Mouse (Mus musculus): ENCODE measurements around the gene Cnn3. TPM values are rescaled to one million over a fixed set of nuclear protein-coding genes. Genes with fewer than 3 reads are reported as not detected.

Gene Cnn3
- polyA plus RNA-seq, 1 experiment from 2014 or later, result 109 TPM

DNA sequence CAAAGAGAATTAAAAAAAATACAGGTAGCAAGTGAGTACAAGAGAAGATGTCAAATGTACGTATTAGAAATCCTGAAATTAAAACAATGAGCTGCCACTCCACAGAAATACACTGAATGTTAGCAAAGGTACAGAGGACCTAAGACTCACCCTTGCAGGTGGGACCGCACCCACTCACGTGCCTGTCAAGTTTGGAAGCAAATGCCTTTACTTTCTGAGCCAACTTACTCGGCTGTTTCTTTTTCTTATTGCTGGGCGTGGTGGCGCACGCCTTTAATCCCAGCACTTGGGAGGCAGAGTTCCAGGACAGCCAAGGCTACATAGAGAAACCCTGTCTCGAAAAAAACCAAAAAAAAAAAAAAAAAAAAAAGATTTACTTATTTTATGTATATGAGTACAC is 3.9 kb upstream of the Cnn3 start:
- H3K4me2 ChIP-seq, result no peak overlapping the region
- H3K4me1 ChIP-seq (replicated peaks), result peaks cover 22% of the 10 kb centered on the region
- no peaks in the 10 kb centered on the region for H3K9me3 ChIP-seq (replicated peaks)
- DNase-seq (no peak), ATAC-seq (ENCODE audit: low read depth) (no peak)
- WGBS (ENCODE audit: insufficient replicate concordance), result 74% methylated on average over 8 of the region's 8 CpGs
- H3K36me3 ChIP-seq, result no peaks in the 10 kb centered on the region
- H3K9ac ChIP-seq, result no peak overlapping the region
- H3K27me3 ChIP-seq, result peaks cover 15% of the 10 kb centered on the region
- H3K27ac ChIP-seq, result no peak overlapping the region
- no peak overlapping the region for H3K4me3 ChIP-seq (replicated peaks)

DNA sequence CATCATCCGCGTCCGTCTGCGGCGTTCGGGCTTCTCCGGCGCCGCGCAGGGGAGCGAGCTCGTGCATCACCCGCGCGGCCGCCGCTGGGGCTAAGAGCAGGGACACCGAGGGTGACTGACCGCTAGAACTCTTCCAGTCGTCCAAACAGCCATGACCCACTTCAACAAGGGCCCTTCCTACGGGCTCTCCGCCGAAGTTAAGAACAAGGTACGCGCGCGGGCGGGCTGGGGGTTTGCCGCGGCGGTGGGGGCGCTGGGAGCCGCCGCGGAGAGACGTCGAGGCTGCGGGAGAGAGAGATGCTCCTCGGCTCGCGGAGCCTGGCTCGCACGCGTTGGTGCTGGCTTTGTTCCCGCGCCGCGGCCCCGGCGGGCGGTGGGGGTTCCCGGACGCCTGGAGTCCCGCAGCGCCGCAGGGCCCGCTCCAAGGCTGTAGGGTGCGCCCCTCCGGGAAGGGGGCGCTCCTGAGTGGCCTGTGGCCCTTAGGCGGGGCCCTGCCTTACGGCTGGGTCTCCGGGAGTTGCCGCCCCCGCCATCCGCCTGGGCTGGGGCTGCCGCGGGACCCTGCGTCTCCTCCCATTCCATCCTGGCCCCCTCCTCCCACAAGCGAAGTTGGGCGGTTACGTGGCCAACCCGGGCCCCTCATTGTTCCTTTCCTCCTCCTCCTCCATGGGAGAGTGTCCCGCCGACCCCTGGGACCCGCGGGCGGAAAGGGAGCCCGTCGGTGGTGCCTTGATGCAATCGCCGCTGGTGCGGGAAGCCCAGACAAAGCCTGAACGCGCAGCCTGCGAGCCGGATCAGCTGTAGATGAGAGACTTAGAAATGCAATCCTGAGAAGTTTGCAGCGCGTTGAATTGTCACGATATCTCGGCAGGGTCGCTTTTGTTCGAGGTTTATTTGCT is 573 bp downstream of the Cnn3 start:
- H3K27ac ChIP-seq, result peak overlapping the region; percentile 82
- peak overlapping the region; percentile 83 for H3K9ac ChIP-seq
- peaks cover 59% of the 10 kb centered on the region for H3K4me1 ChIP-seq (replicated peaks)
- ATAC-seq (ENCODE audit: low read depth) (peak; percentile 70), DNase-seq (peak; percentile 55)
- peak overlapping the region; percentile 93 for H3K4me2 ChIP-seq
- peaks cover 23% of the 10 kb centered on the region for H3K27me3 ChIP-seq
- no peaks in the 10 kb centered on the region for H3K9me3 ChIP-seq (replicated peaks)
- no peaks in the 10 kb centered on the region for H3K36me3 ChIP-seq
- H3K4me3 ChIP-seq (replicated peaks), result peak overlapping the region; percentile 73
- WGBS (ENCODE audit: insufficient replicate concordance), result under 1% methylated on average over 93 of the region's 93 CpGs

DNA sequence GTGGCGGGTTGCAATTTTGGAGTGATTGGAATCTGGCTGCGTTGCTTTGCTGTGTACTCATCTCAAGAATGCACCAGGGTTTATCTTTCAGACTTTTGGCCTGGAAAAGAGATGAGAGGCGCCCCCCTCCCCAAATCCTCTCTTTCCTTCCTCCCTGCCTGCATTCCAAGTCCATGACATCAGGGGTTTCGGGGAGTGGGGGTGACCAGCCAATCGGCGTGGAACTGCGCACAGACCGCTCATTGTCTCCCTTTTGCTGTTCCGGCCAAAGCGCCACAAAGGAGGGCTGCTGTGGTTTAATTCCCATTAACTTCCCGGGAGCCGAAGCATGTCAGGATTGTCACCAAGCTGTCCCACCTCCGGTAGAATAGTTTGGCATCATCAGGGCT is 1.2 kb downstream of the Cnn3 start:
- Histone ChIP-seq H3K9me3 (replicated peaks) (no peaks in the 10 kb centered on the region), H3K27ac (peak overlapping the region; percentile 82), H3K4me3 (replicated peaks) (peak overlapping the region; percentile 73), H3K4me1 (replicated peaks) (peaks cover 66% of the 10 kb centered on the region), H3K36me3 (no peaks in the 10 kb centered on the region), H3K27me3 (peaks cover 23% of the 10 kb centered on the region), H3K4me2 (peak overlapping the region; percentile 93), H3K9ac (peak overlapping the region; percentile 83)
- DNase-seq (no peak), ATAC-seq (ENCODE audit: low read depth) (no peak)
- WGBS (ENCODE audit: insufficient replicate concordance), result 3% methylated on average over 13 of the region's 13 CpGs

DNA sequence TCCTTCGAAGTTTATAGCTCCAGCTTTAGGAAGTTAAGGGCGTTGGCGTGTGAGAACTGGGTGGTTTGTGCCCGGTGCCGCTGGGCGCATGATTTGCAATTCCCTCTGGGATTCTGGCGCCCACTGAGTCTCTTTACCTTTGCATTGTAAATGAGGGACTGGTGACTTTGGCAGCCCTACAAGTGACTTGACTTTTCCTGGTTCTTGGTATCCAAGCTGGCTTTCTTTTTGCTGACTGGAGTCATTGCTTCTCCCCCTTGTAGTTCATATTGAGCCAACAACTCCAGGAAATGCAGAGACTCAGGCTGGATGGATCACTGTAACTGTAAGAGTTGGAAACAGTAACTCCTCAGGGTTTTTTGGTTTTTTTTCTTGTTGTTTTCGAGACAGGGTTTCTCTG is 1.9 kb downstream of the Cnn3 start:
- peak overlapping the region; percentile 93 for H3K4me2 ChIP-seq
- peak overlapping the region; percentile 83 for H3K9ac ChIP-seq
- H3K27me3 ChIP-seq, result peaks cover 23% of the 10 kb centered on the region
- WGBS (ENCODE audit: insufficient replicate concordance), result 13% methylated on average over 8 of the region's 8 CpGs
- H3K4me1 ChIP-seq (replicated peaks), result peaks cover 73% of the 10 kb centered on the region
- no peaks in the 10 kb centered on the region for H3K9me3 ChIP-seq (replicated peaks)
- ATAC-seq (ENCODE audit: low read depth) (no peak), DNase-seq (no peak)
- H3K4me3 ChIP-seq (replicated peaks), result peak overlapping the region; percentile 73
- H3K36me3 ChIP-seq, result no peaks in the 10 kb centered on the region
- no peak overlapping the region; the same call in 1 of the 2 replicates for H3K27ac ChIP-seq

DNA sequence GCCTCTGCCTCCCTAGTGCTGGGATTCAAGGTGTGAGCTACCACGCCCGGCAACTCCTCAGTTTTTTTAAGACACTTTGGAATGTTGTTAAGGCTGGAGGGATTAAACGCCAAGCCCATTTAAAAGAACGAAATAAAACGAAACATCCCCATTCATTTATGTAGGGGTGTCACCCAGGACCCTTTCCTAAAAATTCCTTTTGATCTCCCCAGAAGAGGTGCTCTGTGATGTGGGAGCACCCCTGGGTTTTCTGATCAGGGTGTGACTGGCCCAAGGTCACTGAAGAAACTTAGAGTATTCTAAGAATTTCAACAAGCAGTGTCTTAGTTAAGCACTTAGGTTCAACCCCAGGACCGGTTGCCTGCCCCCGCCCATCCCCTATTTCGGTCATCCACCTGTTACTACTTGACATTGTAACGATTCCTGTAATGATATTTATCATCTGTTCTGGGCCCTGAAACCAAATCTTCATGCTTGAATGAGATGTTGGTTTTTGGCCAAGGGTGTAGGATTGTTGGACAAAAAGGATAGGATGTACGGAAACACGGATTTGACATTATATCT is 2.5 kb downstream of the Cnn3 start:
- 63% methylated on average over 11 of the region's 11 CpGs for WGBS (ENCODE audit: insufficient replicate concordance)

DNA sequence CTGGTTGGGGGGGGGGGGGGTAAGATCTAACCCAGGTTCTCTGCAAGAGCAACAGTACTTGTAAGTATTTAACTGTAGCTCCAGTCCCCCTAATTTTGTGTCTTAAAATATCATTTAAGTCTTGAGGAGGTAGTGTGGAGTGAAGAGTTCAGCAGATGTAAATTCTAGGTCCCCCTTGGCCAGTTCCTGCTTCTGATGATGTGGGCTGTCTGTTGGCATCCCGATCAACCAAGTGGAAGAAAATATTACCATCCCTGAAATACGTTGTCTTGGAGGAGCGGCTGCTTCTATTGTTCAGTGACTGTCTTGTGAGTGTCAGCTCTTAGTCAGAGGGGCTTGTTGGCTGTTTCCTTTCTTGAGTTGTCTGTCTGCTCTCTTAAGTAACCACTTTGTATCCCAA is 3.2 kb downstream of the Cnn3 start:
- Histone ChIP-seq H3K4me2 (no peak overlapping the region), H3K4me3 (replicated peaks) (no peak overlapping the region), H3K9ac (no peak overlapping the region), H3K27ac (no peak overlapping the region), H3K27me3 (peaks cover 23% of the 10 kb centered on the region), H3K4me1 (replicated peaks) (peaks cover 85% of the 10 kb centered on the region), H3K9me3 (replicated peaks) (no peaks in the 10 kb centered on the region), H3K36me3 (no peaks in the 10 kb centered on the region)
- DNase-seq (no peak), ATAC-seq (ENCODE audit: low read depth) (no peak)
- WGBS (ENCODE audit: insufficient replicate concordance), result 70% methylated on average over 3 of the region's 3 CpGs

More for the DNA sequence above, 2.5 kb downstream of the Cnn3 start:
- peak overlapping the region; percentile 73 for H3K4me3 ChIP-seq (replicated peaks)
- H3K4me2 ChIP-seq, result peak overlapping the region; percentile 93
- peaks cover 79% of the 10 kb centered on the region for H3K4me1 ChIP-seq (replicated peaks)
- no peaks in the 10 kb centered on the region for H3K36me3 ChIP-seq
- DNase-seq, result no peak
- H3K27me3 ChIP-seq, result peaks cover 23% of the 10 kb centered on the region
- H3K27ac ChIP-seq, result no peak overlapping the region
- H3K9me3 ChIP-seq (replicated peaks), result no peaks in the 10 kb centered on the region
- peak overlapping the region; percentile 83; the same call in 1 of the 2 replicates for H3K9ac ChIP-seq
- no peak for ATAC-seq (ENCODE audit: low read depth)

DNA sequence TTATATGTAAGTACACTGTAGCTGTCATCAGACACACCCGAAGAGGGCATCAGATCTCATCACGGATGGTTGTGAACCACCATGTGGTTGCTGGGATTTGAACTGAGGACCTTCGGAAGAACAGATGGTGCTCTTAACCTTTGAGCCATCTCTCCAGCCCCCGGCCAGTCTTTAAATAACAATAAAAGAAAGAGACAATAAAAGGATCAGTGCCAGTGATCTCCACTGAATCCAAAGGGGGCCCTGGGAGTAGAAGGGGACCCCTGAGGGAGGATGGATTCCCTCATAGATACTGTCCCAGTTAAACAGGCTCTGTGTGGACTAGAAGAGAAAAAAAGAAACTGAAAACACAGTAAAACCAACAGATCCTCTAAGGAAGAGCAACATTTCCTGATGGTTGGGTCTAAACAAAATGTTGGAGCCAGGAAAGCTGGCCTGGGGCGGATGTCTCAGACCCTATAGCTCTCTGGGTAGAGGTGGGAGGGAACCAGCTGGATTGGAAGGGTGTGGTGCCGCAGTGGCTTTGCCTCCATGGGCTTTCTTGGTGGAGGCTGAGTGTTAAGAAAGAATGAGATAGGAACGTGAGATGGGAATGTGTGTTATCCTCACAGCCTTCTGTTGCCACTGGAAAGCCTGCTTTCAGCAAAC is 4.1 kb downstream of the Cnn3 start:
- H3K4me2 ChIP-seq, result no peak overlapping the region
- WGBS (ENCODE audit: insufficient replicate concordance), result 52% methylated on average over 7 of the region's 7 CpGs
- H3K9me3 ChIP-seq (replicated peaks), result no peaks in the 10 kb centered on the region
- H3K36me3 ChIP-seq, result no peaks in the 10 kb centered on the region
- no peak overlapping the region for H3K4me3 ChIP-seq (replicated peaks)
- no peak for DNase-seq
- no peak for ATAC-seq (ENCODE audit: low read depth)
- no peak overlapping the region for H3K9ac ChIP-seq
- H3K27ac ChIP-seq, result peak overlapping the region; percentile 29
- peaks cover 89% of the 10 kb centered on the region for H3K4me1 ChIP-seq (replicated peaks)
- H3K27me3 ChIP-seq, result peaks cover 23% of the 10 kb centered on the region

DNA sequence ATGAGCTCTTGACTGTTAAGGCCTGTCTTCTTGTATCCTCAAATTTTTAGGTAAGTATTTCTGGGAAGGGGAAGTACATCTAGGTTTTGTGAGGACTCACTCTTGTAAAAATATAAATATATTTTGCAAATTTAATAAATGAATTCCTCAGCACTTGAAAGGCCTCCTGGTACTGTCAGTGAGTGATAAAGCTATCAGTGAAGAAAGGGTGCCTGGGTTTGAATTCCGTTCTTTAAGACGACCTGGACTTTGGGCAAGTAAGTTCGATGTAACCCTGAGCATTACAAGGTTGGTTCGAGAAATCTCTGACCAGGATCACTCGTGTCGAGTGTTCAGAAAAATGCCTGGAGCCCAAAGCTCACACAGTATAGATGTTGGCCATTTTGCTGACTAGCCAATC is 7.1 kb downstream of the Cnn3 start:
- WGBS (ENCODE audit: insufficient replicate concordance), result 34% methylated on average over 6 of the region's 6 CpGs
- Histone ChIP-seq H3K4me2 (peak overlapping the region; percentile 29), H3K4me1 (replicated peaks) (peaks cover 90% of the 10 kb centered on the region), H3K27ac (peak overlapping the region; percentile 56), H3K9ac (no peak overlapping the region), H3K4me3 (replicated peaks) (no peak overlapping the region), H3K36me3 (no peaks in the 10 kb centered on the region; the same call in 1 of the 2 replicates), H3K27me3 (no peaks in the 10 kb centered on the region), H3K9me3 (replicated peaks) (no peaks in the 10 kb centered on the region)
- ATAC-seq (ENCODE audit: low read depth), result peak; percentile 62
- DNase-seq, result no peak

DNA sequence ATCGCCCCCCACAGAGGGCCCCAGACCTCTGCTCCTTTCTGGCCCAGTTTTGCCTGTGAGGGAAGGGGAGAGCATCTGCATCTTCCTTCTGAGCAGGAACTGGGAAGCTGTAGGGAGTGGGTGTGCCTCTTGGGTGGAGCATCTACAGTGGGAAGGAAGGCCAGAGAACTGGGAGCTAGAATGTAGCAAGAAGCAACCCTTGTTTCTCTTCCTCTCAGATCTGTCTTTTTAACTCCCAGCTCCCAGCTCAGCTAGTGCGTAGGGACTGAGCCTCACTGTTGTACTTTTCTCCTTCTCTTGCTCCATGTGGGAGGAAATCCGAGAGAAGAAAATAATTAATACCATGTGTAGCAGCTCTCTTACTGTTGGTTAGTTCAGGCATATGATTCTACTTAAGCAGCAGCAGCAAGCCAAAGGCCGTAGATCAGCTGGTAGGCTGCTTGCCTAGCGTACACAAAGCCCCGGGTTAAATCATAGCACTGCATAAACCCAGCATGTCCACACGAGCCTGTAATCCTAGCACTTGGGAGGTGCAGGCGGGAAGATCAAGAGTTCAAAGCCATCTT is 7.8 kb downstream of the Cnn3 start:
- Histone ChIP-seq H3K9me3 (replicated peaks) (no peaks in the 10 kb centered on the region), H3K4me3 (replicated peaks) (no peak overlapping the region), H3K4me1 (replicated peaks) (peaks cover 90% of the 10 kb centered on the region), H3K9ac (peak overlapping the region; percentile 39), H3K36me3 (no peaks in the 10 kb centered on the region; the same call in 1 of the 2 replicates), H3K4me2 (peak overlapping the region; percentile 29), H3K27ac (peak overlapping the region; percentile 56; the same call in 1 of the 2 replicates), H3K27me3 (no peaks in the 10 kb centered on the region)
- DNase-seq (no peak), ATAC-seq (ENCODE audit: low read depth) (0 out of 2 replicates have a peak, but pooled peaks have one; percentile 16)
- WGBS (ENCODE audit: insufficient replicate concordance), result 63% methylated on average over 8 of the region's 8 CpGs

DNA sequence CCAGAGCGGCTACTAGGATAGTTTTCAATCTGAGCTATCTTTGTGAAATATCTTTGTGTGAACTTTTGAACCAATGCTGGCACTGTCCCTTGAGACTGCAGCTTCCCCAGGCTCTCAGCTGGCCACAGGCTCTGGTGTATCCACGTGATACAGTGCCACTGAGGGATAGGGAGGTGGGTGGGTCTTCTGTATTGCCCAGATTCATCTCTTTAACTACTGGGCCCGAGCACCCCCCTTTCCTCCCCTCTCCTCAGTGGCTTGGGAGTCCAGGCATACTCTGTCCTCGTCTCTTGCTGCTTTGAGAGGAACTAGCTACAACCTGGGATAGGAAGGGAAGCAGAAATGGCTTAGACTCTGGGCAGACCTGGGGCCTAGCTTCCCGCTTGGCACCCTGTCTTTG is 9.0 kb downstream of the Cnn3 start:
- Histone ChIP-seq H3K9ac (no peak overlapping the region), H3K27me3 (no peaks in the 10 kb centered on the region), H3K36me3 (no peaks in the 10 kb centered on the region; the same call in 1 of the 2 replicates), H3K27ac (no peak overlapping the region), H3K9me3 (replicated peaks) (no peaks in the 10 kb centered on the region), H3K4me1 (replicated peaks) (peaks cover 91% of the 10 kb centered on the region), H3K4me2 (no peak overlapping the region), H3K4me3 (replicated peaks) (no peak overlapping the region)
- DNase-seq (no peak), ATAC-seq (ENCODE audit: low read depth) (no peak)
- WGBS (ENCODE audit: insufficient replicate concordance), result 62% methylated on average over 5 of the region's 5 CpGs

DNA sequence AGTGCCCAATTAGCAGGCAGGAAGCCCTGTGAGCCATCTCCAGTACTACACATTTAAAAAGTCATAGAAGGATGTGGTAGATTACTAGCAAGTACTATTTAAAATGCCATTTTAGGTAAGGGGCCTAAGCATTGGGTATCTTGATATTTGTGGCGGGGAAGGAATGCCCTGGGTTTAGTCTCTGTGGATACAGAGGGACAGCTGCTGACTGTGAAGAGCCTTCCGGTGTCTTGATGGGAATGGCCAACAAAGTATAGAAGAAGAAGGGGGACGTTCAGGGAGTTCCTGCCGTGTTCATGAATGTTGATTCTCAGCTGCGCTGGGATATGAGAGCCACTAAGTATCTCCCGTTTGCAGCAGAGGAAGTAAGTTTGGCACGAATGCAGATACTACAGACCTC is 10.8 kb downstream of the Cnn3 start:
- 55% methylated on average over 7 of the region's 7 CpGs for WGBS (ENCODE audit: insufficient replicate concordance)
- no peak overlapping the region for H3K4me3 ChIP-seq (replicated peaks)
- no peaks in the 10 kb centered on the region for H3K27me3 ChIP-seq
- H3K9me3 ChIP-seq (replicated peaks), result no peaks in the 10 kb centered on the region
- ATAC-seq (ENCODE audit: low read depth) (no peak), DNase-seq (no peak)
- H3K4me1 ChIP-seq (replicated peaks), result peaks cover 81% of the 10 kb centered on the region
- 0 out of 2 replicates have a peak overlapping the region, but pooled peaks have one; percentile 8 for H3K27ac ChIP-seq
- H3K36me3 ChIP-seq, result peaks cover 2% of the 10 kb centered on the region; the same call in 1 of the 2 replicates
- no peak overlapping the region for H3K4me2 ChIP-seq
- H3K9ac ChIP-seq, result no peak overlapping the region

Measured in liver, embryonic 13.5 days (tissue).